Mouse (Mus musculus): ENCODE measurements around the gene 4930539E08Rik. TPM values are rescaled to one million over a fixed set of nuclear protein-coding genes. Genes with fewer than 3 reads are reported as not detected.

Gene 4930539E08Rik
- polyA plus RNA-seq, 1 experiment from 2014 or later = 0.02 TPM

DNA sequence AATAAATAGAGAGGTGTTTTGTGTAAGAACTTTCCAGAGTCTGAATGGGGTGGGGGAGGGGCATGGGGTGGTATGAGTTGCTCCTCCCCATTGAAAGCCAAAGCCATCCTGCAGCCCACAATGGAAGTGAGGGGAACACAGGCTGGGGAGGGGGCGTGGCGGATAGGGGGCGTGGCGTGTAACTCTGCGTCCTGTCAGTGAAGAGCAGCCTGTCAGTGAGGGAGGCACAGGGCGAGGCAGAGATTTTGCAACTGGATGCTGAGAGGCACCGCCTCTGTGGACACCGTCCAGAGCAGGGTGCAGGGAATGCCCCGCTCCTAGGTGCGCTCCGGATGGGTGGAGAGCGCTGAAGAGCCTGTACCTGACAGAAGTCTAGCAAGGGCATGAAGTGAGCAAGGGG lies 56.9 kb downstream of the 4930539E08Rik start, which contains the start of gene Pnpla1:
TSS of gene Pnpla1 (plus strand) at position 207 of the 400 bp plus-strand sequence.
- no peaks in the 10 kb centered on the region for H3K36me3 ChIP-seq (ENCODE audit: insufficient read depth, low read length)
- no peak within 1 kb of the TSS for H3K4me2 ChIP-seq (replicated peaks; ENCODE audit: low read depth, low read length)
- 37% methylated on average over 11 of the region's 12 CpGs for WGBS
- H3K9me3 ChIP-seq (ENCODE audit: low read length) = peaks cover 4% of the 10 kb centered on the region; the same call in 1 of the 2 replicates
- no peak within 1 kb of the TSS for H3K9ac ChIP-seq (replicated peaks; ENCODE audit: low read depth)
- peak; percentile 27; the same call in 1 of the 2 replicates for ATAC-seq
- peak; percentile 27 for DNase-seq (ENCODE audit: low spot score)
- no peaks in the 10 kb centered on the region for H3K27me3 ChIP-seq (replicated peaks; ENCODE audit: insufficient read depth, low read length)
- TF ChIP-seq CTCF (IDR thresholded peaks at IDR 0.05) (no peak), EP300 (IDR thresholded peaks at IDR 0.05) (no peak)
- no peak within 1 kb of the TSS for H3K27ac ChIP-seq (ENCODE audit: low read length)
- H3K4me3 ChIP-seq (ENCODE audit: low read depth, low read length) = no peak within 1 kb of the TSS
- no peaks in the 10 kb centered on the region for H3K4me1 ChIP-seq (ENCODE audit: insufficient read depth, low read depth, low read length)

- peak; percentile 79 for DNase-seq (ENCODE audit: low spot score)
These were observed 59.1 kb downstream of the 4930539E08Rik start for GRCm38 (mm10) chr17:28856030-28856429.

GRCm38 (mm10) chr17:28855166-28855885 lies 59.8 kb downstream of the 4930539E08Rik start:
- Histone ChIP-seq H3K9ac (replicated peaks; ENCODE audit: low read depth) (no peak overlapping the region), H3K4me3 (ENCODE audit: low read depth, low read length) (no peak overlapping the region), H3K27me3 (replicated peaks; ENCODE audit: insufficient read depth, low read length) (no peaks in the 10 kb centered on the region), H3K4me1 (ENCODE audit: insufficient read depth, low read depth, low read length) (no peaks in the 10 kb centered on the region), H3K4me2 (replicated peaks; ENCODE audit: low read depth, low read length) (no peak overlapping the region), H3K36me3 (ENCODE audit: insufficient read depth, low read length) (no peaks in the 10 kb centered on the region), H3K9me3 (ENCODE audit: low read length) (peaks cover 4% of the 10 kb centered on the region; the same call in 1 of the 2 replicates), H3K27ac (ENCODE audit: low read length) (no peak overlapping the region)
- ATAC-seq (peak; percentile 72), DNase-seq (ENCODE audit: low spot score) (peak; percentile 67)
- TF ChIP-seq EP300 (IDR thresholded peaks at IDR 0.05) (no peak; the same call in none of the 2 replicates), CTCF (IDR thresholded peaks at IDR 0.05) (peak; percentile 57)
- WGBS = 65% methylated on average over 9 of the region's 9 CpGs

More at GRCm38 (mm10) chr17:28856030-28856429, 59.1 kb downstream of the 4930539E08Rik start:
- H3K36me3 ChIP-seq (ENCODE audit: insufficient read depth, low read length) = no peaks in the 10 kb centered on the region
- no peak overlapping the region for H3K4me3 ChIP-seq (ENCODE audit: low read depth, low read length)
- WGBS = 46% methylated on average over 3 of the region's 3 CpGs
- H3K27me3 ChIP-seq (replicated peaks; ENCODE audit: insufficient read depth, low read length) = no peaks in the 10 kb centered on the region
- H3K27ac ChIP-seq (ENCODE audit: low read length) = no peak overlapping the region
- H3K4me1 ChIP-seq (ENCODE audit: insufficient read depth, low read depth, low read length) = no peaks in the 10 kb centered on the region
- H3K9ac ChIP-seq (replicated peaks; ENCODE audit: low read depth) = no peak overlapping the region
- TF ChIP-seq EP300 (IDR thresholded peaks at IDR 0.05) (no peak; the same call in none of the 2 replicates), CTCF (IDR thresholded peaks at IDR 0.05) (no peak)
- H3K4me2 ChIP-seq (replicated peaks; ENCODE audit: low read depth, low read length) = no peak overlapping the region
- ATAC-seq = peak; percentile 75
- peaks cover 4% of the 10 kb centered on the region; the same call in 1 of the 2 replicates for H3K9me3 ChIP-seq (ENCODE audit: low read length)

DNA sequence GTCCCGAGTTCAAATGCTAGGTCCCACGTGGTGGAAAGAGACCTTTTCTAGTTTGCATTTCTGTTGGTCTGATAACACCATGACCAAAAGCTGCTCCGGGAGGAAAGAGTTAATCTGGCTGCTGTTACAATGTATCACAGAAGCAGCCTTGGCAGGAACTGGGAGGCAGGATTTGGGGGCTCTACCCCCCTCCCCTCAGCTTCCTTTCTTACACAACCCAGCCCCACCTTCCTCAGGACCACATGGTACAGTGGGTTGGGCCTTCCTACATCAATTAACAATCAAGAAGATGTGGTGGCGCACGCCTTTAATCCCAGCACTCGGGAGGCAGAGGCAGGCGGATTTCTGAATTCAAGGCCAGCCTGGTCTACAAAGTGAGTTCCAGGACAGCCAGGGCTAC lies 60.7 kb downstream of the 4930539E08Rik start:
- 82% methylated on average over 7 of the region's 7 CpGs for WGBS
- TF ChIP-seq CTCF (IDR thresholded peaks at IDR 0.05) (no peak), EP300 (IDR thresholded peaks at IDR 0.05) (no peak)
- H3K36me3 ChIP-seq (ENCODE audit: insufficient read depth, low read length) = no peaks in the 10 kb centered on the region
- no peak overlapping the region for H3K27ac ChIP-seq (ENCODE audit: low read length)
- DNase-seq (ENCODE audit: low spot score) (no peak), ATAC-seq (no peak)
- peaks cover 4% of the 10 kb centered on the region; the same call in 1 of the 2 replicates for H3K9me3 ChIP-seq (ENCODE audit: low read length)
- no peak overlapping the region for H3K4me3 ChIP-seq (ENCODE audit: low read depth, low read length)
- H3K9ac ChIP-seq (replicated peaks; ENCODE audit: low read depth) = no peak overlapping the region
- no peaks in the 10 kb centered on the region for H3K4me1 ChIP-seq (ENCODE audit: insufficient read depth, low read depth, low read length)
- no peaks in the 10 kb centered on the region for H3K27me3 ChIP-seq (replicated peaks; ENCODE audit: insufficient read depth, low read length)
- no peak overlapping the region for H3K4me2 ChIP-seq (replicated peaks; ENCODE audit: low read depth, low read length)

GRCm38 (mm10) chr17:28850511-28850910 lies 64.6 kb downstream of the 4930539E08Rik start:
- no peaks in the 10 kb centered on the region for H3K4me1 ChIP-seq (ENCODE audit: insufficient read depth, low read depth, low read length)
- H3K36me3 ChIP-seq (ENCODE audit: insufficient read depth, low read length) = no peaks in the 10 kb centered on the region
- no peaks in the 10 kb centered on the region for H3K27me3 ChIP-seq (replicated peaks; ENCODE audit: insufficient read depth, low read length)
- no peak for ATAC-seq
- no peak for TF ChIP-seq EP300 (IDR thresholded peaks at IDR 0.05)
- TF ChIP-seq CTCF (IDR thresholded peaks at IDR 0.05) = no peak
- 88% methylated on average over 5 of the region's 5 CpGs for WGBS
- no peak overlapping the region for H3K27ac ChIP-seq (ENCODE audit: low read length)
- H3K4me2 ChIP-seq (replicated peaks; ENCODE audit: low read depth, low read length) = no peak overlapping the region
- H3K9ac ChIP-seq (replicated peaks; ENCODE audit: low read depth) = no peak overlapping the region
- DNase-seq (ENCODE audit: low spot score) = no peak
- H3K4me3 ChIP-seq (ENCODE audit: low read depth, low read length) = no peak overlapping the region
- H3K9me3 ChIP-seq (ENCODE audit: low read length) = no peaks in the 10 kb centered on the region

- Histone ChIP-seq H3K9me3 (ENCODE audit: low read length) (no peaks in the 10 kb centered on the region), H3K36me3 (ENCODE audit: insufficient read depth, low read length) (no peaks in the 10 kb centered on the region), H3K9ac (replicated peaks; ENCODE audit: low read depth) (no peak overlapping the region), H3K4me2 (replicated peaks; ENCODE audit: low read depth, low read length) (no peak overlapping the region), H3K4me1 (ENCODE audit: insufficient read depth, low read depth, low read length) (no peaks in the 10 kb centered on the region), H3K27me3 (replicated peaks; ENCODE audit: insufficient read depth, low read length) (no peaks in the 10 kb centered on the region), H3K27ac (ENCODE audit: low read length) (no peak overlapping the region), H3K4me3 (ENCODE audit: low read depth, low read length) (no peak overlapping the region)
- DNase-seq (ENCODE audit: low spot score) = peak; percentile 35
- 18% methylated on average over 11 of the region's 11 CpGs for WGBS
- TF ChIP-seq CTCF (IDR thresholded peaks at IDR 0.05) (no peak), EP300 (IDR thresholded peaks at IDR 0.05) (no peak)
- peak; percentile 67 for ATAC-seq
These were observed 68.0 kb downstream of the 4930539E08Rik start for GRCm38 (mm10) chr17:28846974-28847617.

Other genes with a start within 250 kb of the 4930539E08Rik start
- 0.60 and 0.68 TPM in 2 replicates for gene Slc26a8, start 225.1 kb downstream of the 4930539E08Rik start, polyA plus RNA-seq (2015; fragmentation: Nextera tagmentation; extraction: Ambion mirVana)
- gene Mapk14, start 224.0 kb downstream of the 4930539E08Rik start, polyA plus RNA-seq (2015; fragmentation: Nextera tagmentation; extraction: Ambion mirVana) = 31.9 and 34.0 TPM in 2 replicates
- 2.0 and 2.4 TPM in 2 replicates for gene AC170998.1, start 189.2 kb downstream of the 4930539E08Rik start, polyA plus RNA-seq (2015; fragmentation: Nextera tagmentation; extraction: Ambion mirVana)
- gene Mapk13, start 146.0 kb downstream of the 4930539E08Rik start, polyA plus RNA-seq (2015; fragmentation: Nextera tagmentation; extraction: Ambion mirVana) = 46.7 and 46.9 TPM in 2 replicates
- gene Brpf3, start 114.2 kb downstream of the 4930539E08Rik start, polyA plus RNA-seq (2015; fragmentation: Nextera tagmentation; extraction: Ambion mirVana) = 6.0 and 6.2 TPM in 2 replicates
- 0.04 TPM in 1 of 2 replicates, not detected in the other for gene Pnpla1, start 56.9 kb downstream of the 4930539E08Rik start, polyA plus RNA-seq (2015; fragmentation: Nextera tagmentation; extraction: Ambion mirVana)
- 0.12 TPM in 1 of 2 replicates, not detected in the other for gene Pxt1, start 28.5 kb upstream of the 4930539E08Rik start, polyA plus RNA-seq (2015; fragmentation: Nextera tagmentation; extraction: Ambion mirVana)
- gene Kctd20, start 36.6 kb upstream of the 4930539E08Rik start, polyA plus RNA-seq (2015; fragmentation: Nextera tagmentation; extraction: Ambion mirVana) = 44.3 and 49.5 TPM in 2 replicates
- gene Stk38, start 92.7 kb upstream of the 4930539E08Rik start, polyA plus RNA-seq (2015; fragmentation: Nextera tagmentation; extraction: Ambion mirVana) = 60.3 and 61.1 TPM in 2 replicates
- 229 and 238 TPM in 2 replicates for gene Srsf3, start 117.3 kb upstream of the 4930539E08Rik start, polyA plus RNA-seq (2015; fragmentation: Nextera tagmentation; extraction: Ambion mirVana)
- gene Cdkn1a, start 175.7 kb upstream of the 4930539E08Rik start, polyA plus RNA-seq (2015; fragmentation: Nextera tagmentation; extraction: Ambion mirVana) = 106 and 177 TPM in 2 replicates
- gene Rab44, start 198.8 kb upstream of the 4930539E08Rik start, polyA plus RNA-seq (2015; fragmentation: Nextera tagmentation; extraction: Ambion mirVana) = 1.0 and 1.2 TPM in 2 replicates